Mouse (Mus musculus): ENCODE data around the gene Bcl2l13. TPM values are rescaled to one million over a fixed set of nuclear protein-coding genes. Genes with fewer than 3 reads are reported as not detected.

Gene Bcl2l13
- total and polyA plus RNA-seq, 3 experiments = 24.6 to 46.6 (median 25.5) TPM

DNA sequence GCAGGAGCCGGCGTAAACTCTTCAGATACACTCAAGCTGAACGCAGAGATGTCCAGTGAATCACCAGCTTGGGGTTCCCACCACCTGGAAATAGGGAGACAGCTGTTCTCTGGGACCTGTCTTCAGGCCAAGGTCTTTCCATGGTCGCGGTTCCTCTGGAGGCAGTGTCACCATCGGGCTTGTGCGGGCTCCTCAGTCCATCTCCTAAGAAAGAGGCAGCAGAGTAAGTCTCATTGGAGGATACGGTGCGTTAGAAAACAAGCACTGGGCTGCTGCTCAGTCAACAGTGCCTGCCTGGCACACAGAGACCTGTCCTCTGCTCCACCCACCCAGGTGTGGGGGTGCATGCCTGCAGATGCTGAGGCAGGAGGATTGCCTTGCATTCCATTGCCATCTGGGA is 58.1 kb downstream of the Bcl2l13 start:
- TF ChIP-seq ZNF384 (IDR thresholded peaks at IDR 0.05; ENCODE audit: low read depth, low read length) (no peak), MAX (IDR thresholded peaks at IDR 0.05; ENCODE audit: low read length) (no peak), MAZ (IDR thresholded peaks at IDR 0.05; ENCODE audit: low read depth, low read length) (no peak), JUND (conservative IDR thresholded peaks at IDR 0.05; ENCODE audit: low read depth, low read length) (no peak), RCOR1 (conservative IDR thresholded peaks at IDR 0.05; ENCODE audit: low read depth, low read length) (no peak), NELFE (IDR thresholded peaks at IDR 0.05; ENCODE audit: low read depth, low read length) (no peak), HCFC1 (IDR thresholded peaks at IDR 0.05; ENCODE audit: low read depth, low read length) (no peak), TCF12 (IDR thresholded peaks at IDR 0.05; ENCODE audit: low read depth, low read length) (no peak), MXI1 (IDR thresholded peaks at IDR 0.05; ENCODE audit: low read depth, low read length) (no peak), ZKSCAN1 (IDR thresholded peaks at IDR 0.05; ENCODE audit: borderline replicate concordance, low read depth, low read length) (no peak), ETS1 (conservative IDR thresholded peaks at IDR 0.05; ENCODE audit: low read depth, low read length) (no peak), JUN (IDR thresholded peaks at IDR 0.05; ENCODE audit: insufficient read depth, low read depth, low read length) (no peak), KAT2A (IDR thresholded peaks at IDR 0.05; ENCODE audit: insufficient replicate concordance, low read length) (no peak), CHD2 (IDR thresholded peaks at IDR 0.05; ENCODE audit: low read length) (no peak), PAX5 (IDR thresholded peaks at IDR 0.05; ENCODE audit: low read length) (no peak)
- Histone ChIP-seq H3K4me3 (replicated peaks in 1 of 3; ENCODE audit: low read depth in 2 of 3, low read length in 2 of 3, poor library complexity in 1 of 3) (no peak overlapping the region), H3K27me3 (replicated peaks) (no peaks in the 10 kb centered on the region), H3K4me2 (ENCODE audit: insufficient read depth, low read depth, poor library complexity, severe bottlenecking) (no peak overlapping the region), H3K27ac (ENCODE audit: insufficient read depth, low read depth) (no peak overlapping the region), H3K4me1 (ENCODE audit: control insufficient read depth in 1 of 2, insufficient read depth in 2 of 2) (peaks cover 0 to 23% of the 10 kb centered on the region in 2 experiments; a peak in 2 of 4 replicates), H3K9ac (ENCODE audit: insufficient read depth, low read depth) (no peak overlapping the region), H3K36me3 (replicated peaks in 1 of 2; ENCODE audit: control insufficient read depth in 1 of 2, insufficient read depth in 1 of 2, low read length in 1 of 2) (peaks cover 93 to 100% of the 10 kb centered on the region in 2 experiments), H3K9me3 (replicated peaks; ENCODE audit: low read length) (no peaks in the 10 kb centered on the region), H3K79me2 (replicated peaks; ENCODE audit: control insufficient read depth, extremely low read depth, insufficient read depth, poor library complexity, severe bottlenecking) (peaks cover 2% of the 10 kb centered on the region; the same call in 1 of the 2 replicates)
- in situ Hi-C loops (cut with MboI; ENCODE audit: low pct_ligation_motif_present, low pct_unique_long_range_greater_than_20kb, low sequenced_read_pairs) (no loop called here), dilution Hi-C loops (cut with MboI; ENCODE audit: extremely low pct_ligation_motif_present, extremely low pct_unique_long_range_greater_than_20kb, low sequenced_read_pairs) (no loop called here)
- no peak for DNase-seq (ENCODE audit: extremely low read depth)

DNA sequence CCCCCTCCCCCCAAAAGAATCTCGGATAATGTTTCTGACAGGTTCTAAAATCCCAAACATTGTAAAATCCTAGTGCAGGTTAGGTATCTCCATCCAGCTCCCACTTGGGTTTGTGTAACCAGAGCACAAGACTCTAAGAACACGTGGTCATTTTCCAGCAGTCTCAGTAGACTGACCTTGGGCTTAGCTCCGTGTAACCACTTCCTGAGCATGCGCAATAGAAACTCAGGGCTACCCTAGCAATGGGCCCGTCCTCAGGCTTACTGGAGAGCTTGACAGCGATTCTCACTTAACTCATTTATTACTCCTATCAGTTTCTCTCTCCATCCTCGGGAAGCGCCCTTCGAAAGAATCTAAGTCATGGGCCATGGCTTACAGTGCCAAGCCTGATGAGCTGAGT is 58.5 kb downstream of the Bcl2l13 start:
- H3K27ac ChIP-seq (ENCODE audit: insufficient read depth, low read depth) = no peak overlapping the region
- no peak overlapping the region for H3K9ac ChIP-seq (ENCODE audit: insufficient read depth, low read depth)
- H3K27me3 ChIP-seq (replicated peaks) = no peaks in the 10 kb centered on the region
- no peak for DNase-seq (ENCODE audit: extremely low read depth)
- peaks cover 0 to 25% of the 10 kb centered on the region in 2 experiments; a peak in 2 of 4 replicates for H3K4me1 ChIP-seq (ENCODE audit: control insufficient read depth in 1 of 2, insufficient read depth in 2 of 2)
- no peaks in the 10 kb centered on the region for H3K9me3 ChIP-seq (replicated peaks; ENCODE audit: low read length)
- H3K4me3 ChIP-seq (replicated peaks in 1 of 3; ENCODE audit: low read depth in 2 of 3, low read length in 2 of 3, poor library complexity in 1 of 3) = no peak overlapping the region
- TF ChIP-seq EP300 (IDR thresholded peaks at IDR 0.05; ENCODE audit: low read length) (no peak), TCF12 (IDR thresholded peaks at IDR 0.05; ENCODE audit: low read depth, low read length) (no peak), CHD1 (IDR thresholded peaks at IDR 0.05; ENCODE audit: low read depth, low read length) (no peak), MAX (IDR thresholded peaks at IDR 0.05; ENCODE audit: low read length) (0 out of 2 replicates have a peak, but pooled peaks have one; percentile 25)
- dilution Hi-C loops (cut with MboI; ENCODE audit: extremely low pct_ligation_motif_present, extremely low pct_unique_long_range_greater_than_20kb, low sequenced_read_pairs) = no loop called here
- in situ Hi-C loops (cut with MboI; ENCODE audit: low pct_ligation_motif_present, low pct_unique_long_range_greater_than_20kb, low sequenced_read_pairs) = no loop called here
- peaks cover 92 to 98% of the 10 kb centered on the region in 2 experiments for H3K36me3 ChIP-seq (replicated peaks in 1 of 2; ENCODE audit: control insufficient read depth in 1 of 2, insufficient read depth in 1 of 2, low read length in 1 of 2)
- H3K4me2 ChIP-seq (ENCODE audit: insufficient read depth, low read depth, poor library complexity, severe bottlenecking) = no peak overlapping the region
- H3K79me2 ChIP-seq (replicated peaks; ENCODE audit: control insufficient read depth, extremely low read depth, insufficient read depth, poor library complexity, severe bottlenecking) = peaks cover 2% of the 10 kb centered on the region; the same call in 1 of the 2 replicates
